Mouse (Mus musculus) neutrophil, adult 5-6 weeks (primary cell): ENCODE results near the gene Gm6526. TPM values are rescaled to one million over a fixed set of nuclear protein-coding genes. Genes with fewer than 3 reads are reported as not detected.
"Not testable (repeated sequence)": the region's sequence is repeated elsewhere in the genome, so short reads cannot be mapped to it uniquely, and the experiment has no call there.

ENCODE experiments used
- ATAC-seq: fragments of 151-379, 151-347 bp; 2 replicates; pipeline ENCODE4 v1.8.0; 2017; ENCODE audit warnings: mild to moderate bottlenecking, moderate TSS enrichment; ENCODE audit not compliant: insufficient number of reproducible peaks, poor library complexity, low FRiP score, severe bottlenecking; ENCODE audit errors: extremely low read depth
- total RNA-seq: library from RNA; stranded (forward); fragments of 200-1000 nt; gene quantifications from 2 replicates; pipeline ENCODE4 v1.2.3, GENCODE M21; 2017

Gm6526 gene
- total RNA-seq: not detected in 2 replicates

DNA sequence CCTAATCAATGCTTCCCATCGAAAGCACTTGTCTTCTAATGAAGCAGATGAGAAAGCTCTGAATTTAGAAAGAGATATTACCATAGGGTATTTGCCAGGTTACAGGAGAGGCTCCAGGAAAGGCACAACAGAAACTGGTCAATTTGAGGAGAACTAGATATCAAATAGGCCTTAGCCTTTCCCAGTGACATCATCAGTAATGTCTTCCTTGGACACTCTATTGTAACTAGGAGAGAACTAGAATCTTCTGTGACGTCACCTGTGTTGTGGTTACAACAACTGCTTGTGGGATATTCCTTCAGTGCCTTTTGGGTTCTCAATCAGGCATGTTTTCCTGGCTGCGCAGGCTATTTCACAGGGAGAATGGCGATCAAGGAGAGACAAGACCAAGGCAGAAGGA is at the start of gene Gm6526:
TSS of gene Gm6526 (plus strand) at position 301 of the 400 bp plus-strand sequence.
- ATAC-seq: not testable (repeated sequence)

DNA sequence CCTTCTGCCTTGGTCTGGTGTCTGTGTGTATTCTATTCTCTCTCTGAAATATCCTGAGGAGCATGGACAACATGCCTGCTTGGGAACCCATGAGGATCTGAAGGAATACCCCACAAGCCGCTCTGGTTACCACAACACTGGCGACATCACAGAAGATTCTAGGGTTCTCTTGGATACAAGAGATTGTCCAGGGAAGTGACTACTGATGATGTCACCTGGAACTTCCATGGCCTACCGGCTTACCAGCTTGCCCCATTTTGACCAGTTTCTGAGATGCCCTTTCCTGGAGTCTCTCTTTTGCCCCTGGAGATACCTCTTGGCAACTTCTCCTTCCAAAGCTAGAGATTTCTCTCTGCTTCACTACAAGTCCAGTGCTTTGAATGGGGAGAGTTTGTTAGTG is 20.3 kb upstream of the Gm6526 start, which contains the start of gene Gm16506:
TSS of gene Gm16506 (minus strand) at position 101 of the 400 bp plus-strand sequence.
- not testable (repeated sequence) for ATAC-seq

DNA sequence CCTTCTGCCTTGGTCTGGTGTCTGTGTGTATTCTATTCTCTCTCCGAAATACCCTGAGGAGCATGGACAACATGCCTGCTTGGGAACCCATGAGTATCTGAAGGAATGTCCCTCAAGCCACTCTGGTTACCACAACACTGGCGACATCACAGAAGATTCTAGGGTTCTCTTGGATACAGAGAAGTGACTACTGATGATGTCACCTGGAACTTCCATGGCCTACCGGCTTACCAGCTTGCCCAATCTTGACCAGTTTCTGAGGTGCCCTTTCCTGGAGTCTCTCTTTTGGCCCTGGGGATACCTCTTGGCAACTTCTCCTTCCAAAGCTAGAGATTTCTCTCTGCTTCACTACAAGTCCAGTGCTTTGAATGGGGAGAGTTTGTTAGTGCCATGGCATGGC is 37.0 kb downstream of the Gm6526 start, which contains the start of gene Gm8180:
TSS of gene Gm8180 (minus strand) at position 101 of the 400 bp plus-strand sequence.
- ATAC-seq: not testable (repeated sequence)

DNA sequence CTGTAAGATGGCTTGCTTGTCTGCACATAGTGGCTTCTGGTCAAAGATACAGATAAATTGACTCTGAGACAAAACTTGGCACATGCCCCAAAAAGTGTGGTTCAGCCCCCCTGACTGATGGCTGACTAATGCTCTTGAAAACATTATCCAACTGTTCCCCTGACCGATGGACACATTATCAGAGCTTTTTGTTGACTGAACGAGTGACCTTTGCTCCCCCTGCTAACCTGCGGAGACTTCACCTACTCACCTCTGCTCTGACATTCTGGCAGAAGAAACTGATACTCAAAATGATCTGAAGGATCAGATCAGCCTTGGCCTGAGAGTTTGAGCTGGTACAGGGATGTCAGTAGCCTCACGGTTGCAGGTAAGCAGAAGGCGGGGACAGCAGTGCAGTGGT is 46.1 kb downstream of the Gm6526 start:
- ATAC-seq: not testable (repeated sequence)

DNA sequence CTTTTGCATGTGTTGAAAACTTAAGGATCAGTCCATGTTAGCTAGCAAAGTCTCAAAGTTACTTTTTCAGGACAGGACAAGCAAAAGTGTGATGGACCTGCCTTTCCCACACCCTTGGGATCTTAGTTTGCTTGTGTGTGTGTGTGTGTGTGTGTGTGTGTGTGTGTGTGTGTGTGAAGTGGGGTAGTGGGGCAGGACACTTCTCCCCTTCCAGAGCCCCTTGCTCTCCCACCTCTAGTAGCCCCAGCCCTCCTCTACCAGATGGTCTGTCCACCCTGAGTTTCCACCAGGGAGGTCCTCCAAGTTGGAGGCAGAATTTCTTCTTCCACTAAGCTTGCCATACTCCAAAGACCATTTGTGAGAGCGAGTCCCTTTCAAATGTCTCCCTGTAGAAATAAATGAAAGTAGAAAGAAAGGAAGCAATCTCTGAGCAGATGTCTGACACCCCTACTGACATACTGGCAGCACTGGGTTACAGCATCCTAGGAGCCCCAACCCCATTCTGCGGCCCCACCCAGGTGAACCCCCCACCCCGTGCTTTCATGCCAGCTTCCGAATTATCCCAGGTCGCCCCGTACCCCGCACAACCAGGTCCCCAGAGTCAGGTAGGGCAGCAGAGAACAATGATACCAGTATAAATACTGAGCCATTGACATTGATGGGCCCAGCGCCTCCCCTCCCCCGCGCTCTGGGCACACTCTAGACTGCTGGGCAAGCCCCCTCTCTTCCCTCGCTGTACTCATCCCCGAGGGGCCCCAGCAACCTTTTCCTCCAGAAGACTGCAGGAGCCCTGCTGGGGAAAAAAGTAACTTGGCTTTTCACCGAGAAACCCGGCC is 48.6 kb downstream of the Gm6526 start:
- no peak for ATAC-seq

DNA sequence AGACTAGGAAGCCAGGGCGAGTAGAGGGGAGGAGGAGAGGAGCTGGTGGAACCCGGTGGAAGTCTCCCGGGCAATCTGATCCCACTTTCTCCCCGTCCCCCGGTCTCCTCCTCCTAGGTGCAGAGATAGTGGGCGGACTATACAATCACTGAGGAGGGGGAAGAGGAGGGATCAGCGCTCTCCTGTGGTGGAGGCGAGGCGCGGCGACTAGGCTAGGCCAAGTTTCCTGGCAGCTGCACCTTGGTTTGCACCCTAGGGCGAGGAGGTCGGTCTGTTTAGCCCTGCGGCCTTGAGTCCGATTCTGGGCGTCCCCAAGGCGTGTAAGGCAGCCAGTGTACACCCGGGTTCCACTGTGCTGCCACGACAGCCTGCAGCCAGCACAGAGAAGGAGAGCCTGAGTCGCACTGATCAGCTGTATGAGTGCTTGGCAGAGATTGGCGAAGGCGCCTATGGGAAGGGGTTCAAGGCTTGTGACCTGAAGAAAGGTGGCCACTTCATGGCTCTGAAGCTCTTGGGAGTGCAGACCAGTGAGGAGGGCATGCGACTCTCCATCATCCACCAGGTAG is 49.3 kb downstream of the Gm6526 start:
- not testable (repeated sequence) for ATAC-seq

DNA sequence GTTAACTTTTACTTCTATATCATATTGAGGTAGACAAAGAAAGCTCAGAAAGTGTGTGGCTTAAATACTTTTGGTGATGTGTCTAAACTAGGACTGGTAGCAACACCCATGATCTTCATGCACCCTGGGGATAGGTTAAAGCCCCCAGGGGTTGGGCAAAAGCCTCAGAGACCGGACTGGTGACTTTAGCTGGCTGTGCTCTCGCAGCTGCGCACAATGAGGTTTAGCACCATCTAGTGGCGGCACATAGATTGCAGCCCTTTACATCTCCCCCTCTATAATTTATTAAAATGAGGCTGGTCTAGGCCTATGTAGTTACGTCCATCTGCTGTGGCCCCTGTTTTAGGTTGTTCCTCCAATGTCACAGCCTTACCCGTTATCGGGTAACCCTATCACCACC is 56.8 kb downstream of the Gm6526 start:
- not testable (repeated sequence) for ATAC-seq

Other genes with a start within 250 kb of the Gm6526 start
- not detected in 2 replicates for gene Gm5799, start 204.3 kb upstream of the Gm6526 start, total RNA-seq
- gene Gm17654, start 168.7 kb upstream of the Gm6526 start, total RNA-seq: not detected in 2 replicates
- gene Gm10375, start 139.9 kb upstream of the Gm6526 start, total RNA-seq: not detected in 2 replicates
- not detected in 2 replicates for gene Gm8165, start 70.7 kb upstream of the Gm6526 start, total RNA-seq
- gene Gm7324, start 50.0 kb upstream of the Gm6526 start, total RNA-seq: not detected in 2 replicates
- not detected in 2 replicates for gene Gm16506, start 20.4 kb upstream of the Gm6526 start, total RNA-seq
- gene Gm8180, start 36.9 kb downstream of the Gm6526 start, total RNA-seq: not detected in 2 replicates
- 1.6 and 4.5 TPM in 2 replicates for gene Ear1, start 127.7 kb downstream of the Gm6526 start, total RNA-seq
- gene Ear10, start 175.7 kb downstream of the Gm6526 start, total RNA-seq: not detected in 2 replicates
- gene Gm8113, start 177.5 kb downstream of the Gm6526 start, total RNA-seq: not detected in 2 replicates
- gene Ang5, start 209.2 kb downstream of the Gm6526 start, total RNA-seq: not detected in 2 replicates